Mouse (Mus musculus): ENCODE measurements around the gene Ube3c. TPM values are rescaled to one million over a fixed set of nuclear protein-coding genes. Genes with fewer than 3 reads are reported as not detected.

Gene Ube3c
- polyA plus RNA-seq, 1 experiment from 2014 or later = 4.3 TPM

DNA sequence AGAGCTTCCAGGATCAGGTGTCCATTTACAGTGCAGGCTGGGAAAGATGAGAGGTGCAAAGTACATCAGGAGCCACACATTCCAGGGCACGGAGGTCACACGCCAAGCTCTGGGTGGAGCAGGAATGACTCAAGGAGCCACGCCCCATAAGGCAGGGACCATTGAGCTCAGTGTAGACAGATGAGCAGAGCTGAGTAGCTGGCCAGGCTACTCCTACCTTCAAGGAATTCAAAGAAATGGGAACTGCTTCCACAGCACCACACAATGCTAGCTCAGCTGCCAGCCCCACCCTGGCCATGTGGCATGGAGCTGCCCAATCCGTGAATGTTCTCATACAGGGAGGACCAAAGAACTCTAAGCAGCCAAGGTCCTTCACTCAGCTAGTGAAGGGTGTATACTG lies 129.5 kb downstream of the Ube3c start:
- Histone ChIP-seq H3K9ac (ENCODE audit: low read depth, low read length) (no peak overlapping the region), H3K4me3 (ENCODE audit: low read depth, low read length) (no peak overlapping the region), H3K9me3 (replicated peaks; ENCODE audit: control insufficient read depth, low read length) (no peaks in the 10 kb centered on the region), H3K4me2 (ENCODE audit: low read depth, low read length) (no peak overlapping the region), H3K27ac (ENCODE audit: low read length) (no peak overlapping the region), H3K27me3 (ENCODE audit: control insufficient read depth, insufficient read depth, low read depth, low read length) (no peaks in the 10 kb centered on the region), H3K36me3 (ENCODE audit: control insufficient read depth, insufficient read depth) (no peaks in the 10 kb centered on the region), H3K4me1 (ENCODE audit: control insufficient read depth, low read depth, low read length) (no peaks in the 10 kb centered on the region)
- ATAC-seq (ENCODE audit: low read depth) = no peak
- WGBS (ENCODE audit: insufficient replicate concordance) = 68% methylated on average over 4 of the region's 4 CpGs

DNA sequence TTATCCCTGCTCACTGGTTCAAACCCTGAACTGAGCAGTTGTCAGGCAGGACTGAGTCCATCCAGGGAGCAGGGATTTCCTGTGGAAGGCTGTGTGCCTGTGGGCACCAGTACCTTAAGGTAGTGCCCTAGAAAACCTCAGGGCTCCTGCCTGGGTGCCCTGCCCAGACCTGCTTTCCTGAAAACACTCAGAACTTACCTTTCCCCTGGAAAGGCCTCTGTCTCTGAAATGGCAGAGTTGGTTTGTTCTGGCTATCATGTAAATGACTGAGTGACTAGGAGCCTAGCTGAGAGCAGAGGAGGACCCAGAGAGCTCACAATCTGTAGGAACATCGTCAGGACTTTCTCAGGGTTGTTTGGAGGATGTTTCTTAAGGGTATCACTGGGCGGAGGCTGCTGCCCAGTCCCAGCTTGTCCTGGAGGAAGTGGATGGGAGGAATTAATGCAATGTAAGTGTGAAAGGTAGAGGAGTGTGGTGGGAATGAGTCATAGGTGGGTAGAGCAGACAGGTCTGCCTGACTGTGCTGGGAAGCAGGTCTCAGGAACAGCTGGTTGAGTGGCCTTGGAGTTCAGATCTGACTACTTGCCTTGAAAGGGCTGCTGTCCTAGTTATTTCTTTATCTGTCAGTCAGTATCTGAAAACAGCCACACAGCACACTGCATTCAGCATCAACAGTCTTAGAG lies 130.6 kb downstream of the Ube3c start:
- 50% methylated on average over 2 of the region's 2 CpGs for WGBS (ENCODE audit: insufficient replicate concordance)
- Histone ChIP-seq H3K27me3 (ENCODE audit: control insufficient read depth, insufficient read depth, low read depth, low read length) (no peaks in the 10 kb centered on the region), H3K9me3 (replicated peaks; ENCODE audit: control insufficient read depth, low read length) (no peaks in the 10 kb centered on the region), H3K4me3 (ENCODE audit: low read depth, low read length) (no peak overlapping the region), H3K36me3 (ENCODE audit: control insufficient read depth, insufficient read depth) (no peaks in the 10 kb centered on the region), H3K27ac (ENCODE audit: low read length) (no peak overlapping the region), H3K4me2 (ENCODE audit: low read depth, low read length) (no peak overlapping the region), H3K4me1 (ENCODE audit: control insufficient read depth, low read depth, low read length) (no peaks in the 10 kb centered on the region), H3K9ac (ENCODE audit: low read depth, low read length) (no peak overlapping the region)
- ATAC-seq (ENCODE audit: low read depth) = no peak

GRCm38 (mm10) chr5:29707241-29707640 lies 138.2 kb downstream of the Ube3c start:
- Histone ChIP-seq H3K36me3 (ENCODE audit: control insufficient read depth, insufficient read depth) (no peaks in the 10 kb centered on the region), H3K4me2 (ENCODE audit: low read depth, low read length) (no peak overlapping the region), H3K4me3 (ENCODE audit: low read depth, low read length) (no peak overlapping the region), H3K4me1 (ENCODE audit: control insufficient read depth, low read depth, low read length) (no peaks in the 10 kb centered on the region), H3K9ac (ENCODE audit: low read depth, low read length) (no peak overlapping the region), H3K27me3 (ENCODE audit: control insufficient read depth, insufficient read depth, low read depth, low read length) (no peaks in the 10 kb centered on the region), H3K27ac (ENCODE audit: low read length) (no peak overlapping the region), H3K9me3 (replicated peaks; ENCODE audit: control insufficient read depth, low read length) (no peaks in the 10 kb centered on the region)
- 57% methylated on average over 4 of the region's 4 CpGs for WGBS (ENCODE audit: insufficient replicate concordance)
- no peak for ATAC-seq (ENCODE audit: low read depth)

DNA sequence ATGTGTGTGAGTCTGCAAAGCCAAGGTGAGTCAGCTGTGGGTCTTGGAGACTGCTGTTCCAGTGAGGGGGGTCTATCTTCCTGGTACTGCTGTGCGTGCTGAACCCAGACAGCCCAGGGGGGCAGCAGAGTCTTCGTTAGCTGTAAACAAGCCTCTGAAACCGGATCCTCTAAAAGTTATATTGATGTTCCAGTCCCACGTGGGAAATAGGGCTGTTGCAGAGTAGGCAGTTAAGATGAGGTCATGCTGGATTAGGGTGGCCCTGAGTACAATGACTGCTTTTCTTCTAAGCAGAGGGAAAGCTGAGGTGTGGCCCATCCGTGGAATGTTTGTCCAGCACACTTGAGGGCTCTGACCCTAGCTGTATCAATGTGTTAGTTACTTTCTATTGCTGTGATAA lies 139.2 kb downstream of the Ube3c start:
- H3K9ac ChIP-seq (ENCODE audit: low read depth, low read length) = no peak overlapping the region
- no peak overlapping the region for H3K4me3 ChIP-seq (ENCODE audit: low read depth, low read length)
- H3K27ac ChIP-seq (ENCODE audit: low read length) = no peak overlapping the region
- H3K27me3 ChIP-seq (ENCODE audit: control insufficient read depth, insufficient read depth, low read depth, low read length) = no peaks in the 10 kb centered on the region
- WGBS (ENCODE audit: insufficient replicate concordance) = 26% methylated on average over 5 of the region's 5 CpGs
- H3K4me2 ChIP-seq (ENCODE audit: low read depth, low read length) = no peak overlapping the region
- ATAC-seq (ENCODE audit: low read depth) = no peak
- no peaks in the 10 kb centered on the region for H3K9me3 ChIP-seq (replicated peaks; ENCODE audit: control insufficient read depth, low read length)
- H3K4me1 ChIP-seq (ENCODE audit: control insufficient read depth, low read depth, low read length) = no peaks in the 10 kb centered on the region
- no peaks in the 10 kb centered on the region for H3K36me3 ChIP-seq (ENCODE audit: control insufficient read depth, insufficient read depth)

- ATAC-seq (ENCODE audit: low read depth) = no peak
- H3K9me3 ChIP-seq (replicated peaks; ENCODE audit: control insufficient read depth, low read length) = no peaks in the 10 kb centered on the region
- H3K9ac ChIP-seq (ENCODE audit: low read depth, low read length) = no peak overlapping the region
- no peak overlapping the region for H3K4me2 ChIP-seq (ENCODE audit: low read depth, low read length)
- H3K4me1 ChIP-seq (ENCODE audit: control insufficient read depth, low read depth, low read length) = no peaks in the 10 kb centered on the region
- no peak overlapping the region for H3K4me3 ChIP-seq (ENCODE audit: low read depth, low read length)
- no peaks in the 10 kb centered on the region for H3K27me3 ChIP-seq (ENCODE audit: control insufficient read depth, insufficient read depth, low read depth, low read length)
- no peak overlapping the region for H3K27ac ChIP-seq (ENCODE audit: low read length)
- no peaks in the 10 kb centered on the region for H3K36me3 ChIP-seq (ENCODE audit: control insufficient read depth, insufficient read depth)
Observed at GRCm38 (mm10) chr5:29711631-29712030, 142.6 kb downstream of the Ube3c start.

GRCm38 (mm10) chr5:29712906-29713305 lies 143.9 kb downstream of the Ube3c start:
- Histone ChIP-seq H3K9ac (ENCODE audit: low read depth, low read length) (no peak overlapping the region), H3K4me1 (ENCODE audit: control insufficient read depth, low read depth, low read length) (no peaks in the 10 kb centered on the region), H3K9me3 (replicated peaks; ENCODE audit: control insufficient read depth, low read length) (no peaks in the 10 kb centered on the region), H3K36me3 (ENCODE audit: control insufficient read depth, insufficient read depth) (no peaks in the 10 kb centered on the region), H3K4me2 (ENCODE audit: low read depth, low read length) (no peak overlapping the region), H3K27me3 (ENCODE audit: control insufficient read depth, insufficient read depth, low read depth, low read length) (no peaks in the 10 kb centered on the region), H3K27ac (ENCODE audit: low read length) (no peak overlapping the region), H3K4me3 (ENCODE audit: low read depth, low read length) (no peak overlapping the region)
- no peak for ATAC-seq (ENCODE audit: low read depth)
- WGBS (ENCODE audit: insufficient replicate concordance) = 30% methylated on average over 1 of the region's 1 CpGs

- no peak for ATAC-seq (ENCODE audit: low read depth)
- H3K4me1 ChIP-seq (ENCODE audit: control insufficient read depth, low read depth, low read length) = no peaks in the 10 kb centered on the region
- no peaks in the 10 kb centered on the region for H3K27me3 ChIP-seq (ENCODE audit: control insufficient read depth, insufficient read depth, low read depth, low read length)
- H3K4me3 ChIP-seq (ENCODE audit: low read depth, low read length) = no peak overlapping the region
- H3K36me3 ChIP-seq (ENCODE audit: control insufficient read depth, insufficient read depth) = no peaks in the 10 kb centered on the region
- no peak overlapping the region for H3K9ac ChIP-seq (ENCODE audit: low read depth, low read length)
- H3K4me2 ChIP-seq (ENCODE audit: low read depth, low read length) = no peak overlapping the region
- H3K27ac ChIP-seq (ENCODE audit: low read length) = no peak overlapping the region
- no peaks in the 10 kb centered on the region for H3K9me3 ChIP-seq (replicated peaks; ENCODE audit: control insufficient read depth, low read length)
- WGBS (ENCODE audit: insufficient replicate concordance) = 14% methylated on average over 1 of the region's 1 CpGs
Observed at GRCm38 (mm10) chr5:29721159-29721558, 152.1 kb downstream of the Ube3c start.

DNA sequence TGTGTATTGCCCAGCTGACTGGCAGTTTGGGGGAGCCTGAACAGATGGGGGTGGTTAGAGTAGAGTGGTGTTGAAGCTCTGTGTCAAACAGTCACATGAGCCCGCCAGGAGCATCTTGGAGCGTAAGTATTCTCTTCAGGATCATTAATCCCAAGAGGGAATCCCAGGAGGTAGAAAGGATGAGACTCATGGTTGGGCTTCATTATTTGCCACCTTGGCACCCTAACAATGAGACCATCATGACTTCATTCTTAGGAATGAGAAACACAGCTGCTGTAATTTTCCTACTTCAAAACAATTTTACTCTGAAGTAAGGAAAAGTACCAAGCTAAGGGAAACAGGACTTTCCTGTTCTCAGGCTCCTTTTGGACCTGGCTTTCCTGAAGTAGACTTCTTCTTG lies 156.3 kb downstream of the Ube3c start:
- no peak for ATAC-seq (ENCODE audit: low read depth)
- Histone ChIP-seq H3K4me1 (ENCODE audit: control insufficient read depth, low read depth, low read length) (no peaks in the 10 kb centered on the region), H3K9me3 (replicated peaks; ENCODE audit: control insufficient read depth, low read length) (no peaks in the 10 kb centered on the region), H3K27ac (ENCODE audit: low read length) (no peak overlapping the region), H3K36me3 (ENCODE audit: control insufficient read depth, insufficient read depth) (no peaks in the 10 kb centered on the region), H3K9ac (ENCODE audit: low read depth, low read length) (no peak overlapping the region), H3K4me3 (ENCODE audit: low read depth, low read length) (no peak overlapping the region), H3K4me2 (ENCODE audit: low read depth, low read length) (no peak overlapping the region), H3K27me3 (ENCODE audit: control insufficient read depth, insufficient read depth, low read depth, low read length) (no peaks in the 10 kb centered on the region)
- 80% methylated on average over 2 of the region's 2 CpGs for WGBS (ENCODE audit: insufficient replicate concordance)
